Mouse (Mus musculus): ENCODE measurements around the gene Gak. TPM values are rescaled to one million over a fixed set of nuclear protein-coding genes. Genes with fewer than 3 reads are reported as not detected.

Gene Gak
- polyA plus RNA-seq, 1 experiment from 2014 or later: 46.2 TPM

GRCm38 (mm10) chr5:108651136-108651720, 21.7 kb upstream of the Gak start:
- DNase-seq (ENCODE audit: low spot score) (no peak), ATAC-seq (ENCODE audit: low read depth) (no peak)
- H3K4me3 ChIP-seq (ENCODE audit: low read depth, low read length): no peak overlapping the region
- no peaks in the 10 kb centered on the region for H3K27me3 ChIP-seq (replicated peaks; ENCODE audit: control insufficient read depth, insufficient read depth, low read length)
- no peak overlapping the region for H3K9ac ChIP-seq (ENCODE audit: low read depth, low read length)
- 79% methylated on average over 5 of the region's 5 CpGs for WGBS
- H3K4me1 ChIP-seq (ENCODE audit: control insufficient read depth, insufficient read depth, low read length): no peaks in the 10 kb centered on the region
- H3K36me3 ChIP-seq (ENCODE audit: control insufficient read depth, insufficient read depth, low read length): peaks cover 88% of the 10 kb centered on the region
- H3K4me2 ChIP-seq (ENCODE audit: low read depth, low read length): no peak overlapping the region
- H3K27ac ChIP-seq (replicated peaks; ENCODE audit: low read depth, low read length): no peak overlapping the region
- H3K9me3 ChIP-seq (ENCODE audit: control insufficient read depth, low read length): no peaks in the 10 kb centered on the region

GRCm38 (mm10) chr5:108650341-108650740, 20.8 kb upstream of the Gak start:
- ATAC-seq (ENCODE audit: low read depth): no peak
- Histone ChIP-seq H3K36me3 (ENCODE audit: control insufficient read depth, insufficient read depth, low read length) (peaks cover 87% of the 10 kb centered on the region), H3K4me3 (ENCODE audit: low read depth, low read length) (no peak overlapping the region), H3K4me1 (ENCODE audit: control insufficient read depth, insufficient read depth, low read length) (no peaks in the 10 kb centered on the region), H3K9me3 (ENCODE audit: control insufficient read depth, low read length) (no peaks in the 10 kb centered on the region), H3K27ac (replicated peaks; ENCODE audit: low read depth, low read length) (no peak overlapping the region), H3K27me3 (replicated peaks; ENCODE audit: control insufficient read depth, insufficient read depth, low read length) (no peaks in the 10 kb centered on the region), H3K4me2 (ENCODE audit: low read depth, low read length) (no peak overlapping the region), H3K9ac (ENCODE audit: low read depth, low read length) (no peak overlapping the region)
- 92% methylated on average over 5 of the region's 7 CpGs for WGBS
- no peak for DNase-seq (ENCODE audit: low spot score)

GRCm38 (mm10) chr5:108648937-108649576, 19.5 kb upstream of the Gak start:
- Histone ChIP-seq H3K9me3 (ENCODE audit: control insufficient read depth, low read length) (no peaks in the 10 kb centered on the region), H3K4me1 (ENCODE audit: control insufficient read depth, insufficient read depth, low read length) (no peaks in the 10 kb centered on the region), H3K27me3 (replicated peaks; ENCODE audit: control insufficient read depth, insufficient read depth, low read length) (no peaks in the 10 kb centered on the region), H3K9ac (ENCODE audit: low read depth, low read length) (no peak overlapping the region), H3K27ac (replicated peaks; ENCODE audit: low read depth, low read length) (no peak overlapping the region), H3K4me2 (ENCODE audit: low read depth, low read length) (no peak overlapping the region), H3K4me3 (ENCODE audit: low read depth, low read length) (no peak overlapping the region), H3K36me3 (ENCODE audit: control insufficient read depth, insufficient read depth, low read length) (peaks cover 82% of the 10 kb centered on the region)
- DNase-seq (ENCODE audit: low spot score): no peak
- WGBS: 88% methylated on average over 11 of the region's 11 CpGs
- ATAC-seq (ENCODE audit: low read depth): no peak

- no peaks in the 10 kb centered on the region for H3K4me1 ChIP-seq (ENCODE audit: control insufficient read depth, insufficient read depth, low read length)
- no peak for ATAC-seq (ENCODE audit: low read depth)
- no peak overlapping the region for H3K4me2 ChIP-seq (ENCODE audit: low read depth, low read length)
- H3K36me3 ChIP-seq (ENCODE audit: control insufficient read depth, insufficient read depth, low read length): peaks cover 82% of the 10 kb centered on the region
- H3K9me3 ChIP-seq (ENCODE audit: control insufficient read depth, low read length): no peaks in the 10 kb centered on the region
- H3K27me3 ChIP-seq (replicated peaks; ENCODE audit: control insufficient read depth, insufficient read depth, low read length): no peaks in the 10 kb centered on the region
- no peak overlapping the region for H3K9ac ChIP-seq (ENCODE audit: low read depth, low read length)
- WGBS: 83% methylated on average over 2 of the region's 2 CpGs
- no peak overlapping the region for H3K4me3 ChIP-seq (ENCODE audit: low read depth, low read length)
- no peak for DNase-seq (ENCODE audit: low spot score)
- no peak overlapping the region for H3K27ac ChIP-seq (replicated peaks; ENCODE audit: low read depth, low read length)
Measured at GRCm38 (mm10) chr5:108647820-108648465, 18.4 kb upstream of the Gak start.

GRCm38 (mm10) chr5:108647311-108647710, 17.8 kb upstream of the Gak start:
- Histone ChIP-seq H3K4me1 (ENCODE audit: control insufficient read depth, insufficient read depth, low read length) (no peaks in the 10 kb centered on the region), H3K36me3 (ENCODE audit: control insufficient read depth, insufficient read depth, low read length) (peaks cover 77% of the 10 kb centered on the region), H3K27ac (replicated peaks; ENCODE audit: low read depth, low read length) (no peak overlapping the region), H3K9me3 (ENCODE audit: control insufficient read depth, low read length) (no peaks in the 10 kb centered on the region), H3K27me3 (replicated peaks; ENCODE audit: control insufficient read depth, insufficient read depth, low read length) (no peaks in the 10 kb centered on the region), H3K4me3 (ENCODE audit: low read depth, low read length) (no peak overlapping the region), H3K4me2 (ENCODE audit: low read depth, low read length) (no peak overlapping the region), H3K9ac (ENCODE audit: low read depth, low read length) (no peak overlapping the region)
- DNase-seq (ENCODE audit: low spot score): no peak
- WGBS: 92% methylated on average over 2 of the region's 2 CpGs
- no peak for ATAC-seq (ENCODE audit: low read depth)

- WGBS: 84% methylated on average over 3 of the region's 3 CpGs
- peaks cover 74% of the 10 kb centered on the region for H3K36me3 ChIP-seq (ENCODE audit: control insufficient read depth, insufficient read depth, low read length)
- H3K9me3 ChIP-seq (ENCODE audit: control insufficient read depth, low read length): no peaks in the 10 kb centered on the region
- no peaks in the 10 kb centered on the region for H3K27me3 ChIP-seq (replicated peaks; ENCODE audit: control insufficient read depth, insufficient read depth, low read length)
- H3K4me1 ChIP-seq (ENCODE audit: control insufficient read depth, insufficient read depth, low read length): no peaks in the 10 kb centered on the region
- H3K27ac ChIP-seq (replicated peaks; ENCODE audit: low read depth, low read length): no peak overlapping the region
- DNase-seq (ENCODE audit: low spot score): no peak
- no peak overlapping the region for H3K4me2 ChIP-seq (ENCODE audit: low read depth, low read length)
- ATAC-seq (ENCODE audit: low read depth): no peak
- H3K9ac ChIP-seq (ENCODE audit: low read depth, low read length): no peak overlapping the region
- no peak overlapping the region for H3K4me3 ChIP-seq (ENCODE audit: low read depth, low read length)
Measured at GRCm38 (mm10) chr5:108646343-108646660, 16.7 kb upstream of the Gak start.

- no peak for ATAC-seq (ENCODE audit: low read depth)
- H3K9ac ChIP-seq (ENCODE audit: low read depth, low read length): no peak overlapping the region
- no peak for DNase-seq (ENCODE audit: low spot score)
- no peak overlapping the region for H3K4me2 ChIP-seq (ENCODE audit: low read depth, low read length)
- no peaks in the 10 kb centered on the region for H3K4me1 ChIP-seq (ENCODE audit: control insufficient read depth, insufficient read depth, low read length)
- H3K27ac ChIP-seq (replicated peaks; ENCODE audit: low read depth, low read length): no peak overlapping the region
- H3K9me3 ChIP-seq (ENCODE audit: control insufficient read depth, low read length): no peaks in the 10 kb centered on the region
- 91% methylated on average over 9 of the region's 9 CpGs for WGBS
- peaks cover 79% of the 10 kb centered on the region for H3K36me3 ChIP-seq (ENCODE audit: control insufficient read depth, insufficient read depth, low read length)
- H3K27me3 ChIP-seq (replicated peaks; ENCODE audit: control insufficient read depth, insufficient read depth, low read length): no peaks in the 10 kb centered on the region
- H3K4me3 ChIP-seq (ENCODE audit: low read depth, low read length): no peak overlapping the region
Measured at GRCm38 (mm10) chr5:108645651-108646342, 16.2 kb upstream of the Gak start.

GRCm38 (mm10) chr5:108643674-108644073, 14.1 kb upstream of the Gak start:
- Histone ChIP-seq H3K36me3 (ENCODE audit: control insufficient read depth, insufficient read depth, low read length) (peaks cover 71% of the 10 kb centered on the region), H3K27me3 (replicated peaks; ENCODE audit: control insufficient read depth, insufficient read depth, low read length) (no peaks in the 10 kb centered on the region), H3K9me3 (ENCODE audit: control insufficient read depth, low read length) (no peaks in the 10 kb centered on the region), H3K4me3 (ENCODE audit: low read depth, low read length) (no peak overlapping the region), H3K9ac (ENCODE audit: low read depth, low read length) (no peak overlapping the region), H3K4me2 (ENCODE audit: low read depth, low read length) (no peak overlapping the region), H3K27ac (replicated peaks; ENCODE audit: low read depth, low read length) (no peak overlapping the region), H3K4me1 (ENCODE audit: control insufficient read depth, insufficient read depth, low read length) (no peaks in the 10 kb centered on the region)
- 81% methylated on average over 2 of the region's 2 CpGs for WGBS
- ATAC-seq (ENCODE audit: low read depth) (no peak), DNase-seq (ENCODE audit: low spot score) (no peak)
